Mouse (Mus musculus) heart, embryonic 16.5 days (tissue): Measurements from ENCODE around the gene Ivd. TPM values are rescaled to one million over a fixed set of nuclear protein-coding genes. Genes with fewer than 3 reads are reported as not detected.
A peak's percentile ranks its signal among the peaks of the same experiment; 100 is the strongest.

Experiments used
- ATAC-seq: fragments of 200-750 bp; cut with Nextera tagmentation; replicated peaks from 2 replicates; pipeline ENCODE4 v1.8.0; 2017; ENCODE audit warnings: moderate number of reproducible peaks; ENCODE audit not compliant: insufficient read depth, low FRiP score; ENCODE audit errors: extremely low read depth
- H3K27ac ChIP-seq: fragments of 300-500 bp; sonication (generic); 2 replicates; pipeline ENCODE4 v1.5.1; 2014; ENCODE audit warnings: mild to moderate bottlenecking, low read length, control low read depth, moderate library complexity
- H3K27me3 ChIP-seq: fragments of 300-500 bp; sonication (generic); 2 replicates; pipeline ENCODE4 v1.6.1; 2014; ENCODE audit warnings: low read length, mixed read lengths; ENCODE audit not compliant: control insufficient read depth, insufficient read depth
- H3K36me3 ChIP-seq: fragments of 300-500 bp; sonication (generic); 2 replicates; pipeline ENCODE4 v1.6.1; 2014; ENCODE audit not compliant: control insufficient read depth, insufficient read depth
- H3K4me1 ChIP-seq: fragments of 300-500 bp; sonication (generic); 2 replicates; pipeline ENCODE4 v1.6.1; 2014; ENCODE audit warnings: low read length, mixed read lengths; ENCODE audit not compliant: control insufficient read depth, insufficient read depth
- H3K4me2 ChIP-seq: fragments of 300-500 bp; sonication (generic); 2 replicates; pipeline ENCODE4 v1.6.1; 2014; ENCODE audit warnings: low read depth, mild to moderate bottlenecking, control low read depth, low read length
- H3K4me3 ChIP-seq: fragments of 300-500 bp; sonication (generic); 2 replicates; pipeline ENCODE4 v1.5.1; 2014; ENCODE audit warnings: mild to moderate bottlenecking, control low read depth, low read length
- H3K9ac ChIP-seq: fragments of 300-500 bp; sonication (generic); 2 replicates; pipeline ENCODE4 v1.6.1; 2014; ENCODE audit warnings: low read length, control low read depth
- H3K9me3 ChIP-seq: fragments of 300-500 bp; sonication (generic); replicated peaks from 2 replicates; pipeline ENCODE4 v1.6.1; 2016; ENCODE audit warnings: low read length; ENCODE audit not compliant: control insufficient read depth
- WGBS: fragments of 180-500 bp; shearing (Covaris S2); extraction: QIAGEN DNeasy Blood & Tissue Kit; methylation state at CpG from one replicate; pipeline ENCODE4 v1.1.7; 2014; 5-methylcytosine and 5-hydroxymethylcytosine counted together
- polyA plus RNA-seq: library from polyadenylated mRNA; unstranded; fragments of >200 nt; fragmentation: Nextera tagmentation; extraction: Ambion mirVana; gene quantifications from 2 replicates; pipeline ENCODE4 v1.2.1, GENCODE M21; 2015

Ivd gene
- polyA plus RNA-seq, 1 experiment from 2014 or later, result 97.4 TPM

DNA sequence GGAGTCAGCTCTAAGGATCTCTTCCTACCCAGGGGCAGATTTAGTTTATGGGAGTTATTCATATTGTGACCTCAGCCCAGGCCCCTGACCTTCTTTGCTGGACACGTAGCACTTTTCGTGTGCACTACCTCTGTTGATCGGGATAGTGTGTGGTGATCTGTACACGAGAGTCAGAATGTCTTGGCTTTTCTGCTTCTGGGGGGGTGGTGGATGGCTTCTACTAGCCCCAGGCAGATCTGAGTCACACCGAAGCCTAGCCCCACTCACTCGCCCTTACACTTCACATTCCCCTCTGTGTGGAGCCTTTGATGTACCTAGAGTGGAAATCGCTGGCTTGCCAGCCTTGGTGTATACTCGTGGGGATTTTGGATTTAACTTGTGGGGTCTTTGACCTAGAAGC, 51.0 kb downstream of the Ivd start:
- H3K36me3 ChIP-seq, result no peaks in the 10 kb centered on the region
- H3K4me1 ChIP-seq, result peaks cover 19% of the 10 kb centered on the region
- H3K27ac ChIP-seq, result no peak overlapping the region
- 76% methylated on average over 8 of the region's 8 CpGs for WGBS
- no peak for ATAC-seq
- H3K27me3 ChIP-seq, result no peaks in the 10 kb centered on the region
- H3K4me3 ChIP-seq, result no peak overlapping the region
- no peak overlapping the region for H3K9ac ChIP-seq
- no peaks in the 10 kb centered on the region for H3K9me3 ChIP-seq
- no peak overlapping the region for H3K4me2 ChIP-seq

GRCm38 (mm10) chr2:118913551-118914276, 52.0 kb downstream of the Ivd start:
- Histone ChIP-seq H3K4me3 (no peak overlapping the region), H3K4me2 (peak overlapping the region; percentile 24; the same call in 1 of the 2 replicates), H3K9me3 (no peaks in the 10 kb centered on the region), H3K27me3 (no peaks in the 10 kb centered on the region), H3K27ac (no peak overlapping the region), H3K36me3 (no peaks in the 10 kb centered on the region), H3K9ac (0 out of 2 replicates have a peak overlapping the region, but pooled peaks have one; percentile 34), H3K4me1 (peaks cover 19% of the 10 kb centered on the region)
- 46% methylated on average over 11 of the region's 11 CpGs for WGBS
- ATAC-seq, result no peak

DNA sequence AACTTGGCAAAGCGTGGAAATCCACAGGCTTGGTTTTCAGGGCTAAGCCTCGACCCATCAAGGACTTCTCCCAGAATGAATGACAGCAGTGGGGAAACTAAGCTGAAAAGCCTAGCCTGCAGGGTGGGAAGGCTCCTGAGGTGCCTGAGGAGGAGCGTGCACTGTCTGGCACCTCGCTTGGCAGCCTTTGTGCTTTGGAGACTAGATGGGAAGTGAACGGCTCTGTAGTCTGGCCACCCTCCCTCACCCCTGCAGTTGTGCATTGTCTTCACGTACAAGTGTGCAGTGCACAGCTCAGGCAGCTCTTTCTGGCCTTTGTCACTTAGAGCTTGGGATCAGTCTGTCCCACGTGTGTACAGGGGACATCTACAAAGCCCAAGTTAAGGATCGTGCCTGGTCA, 52.9 kb downstream of the Ivd start:
- Histone ChIP-seq H3K9ac (no peak overlapping the region), H3K36me3 (no peaks in the 10 kb centered on the region), H3K4me1 (peaks cover 19% of the 10 kb centered on the region), H3K27ac (no peak overlapping the region), H3K27me3 (no peaks in the 10 kb centered on the region), H3K4me2 (no peak overlapping the region), H3K4me3 (no peak overlapping the region), H3K9me3 (no peaks in the 10 kb centered on the region)
- ATAC-seq, result no peak
- WGBS, result 55% methylated on average over 8 of the region's 8 CpGs

DNA sequence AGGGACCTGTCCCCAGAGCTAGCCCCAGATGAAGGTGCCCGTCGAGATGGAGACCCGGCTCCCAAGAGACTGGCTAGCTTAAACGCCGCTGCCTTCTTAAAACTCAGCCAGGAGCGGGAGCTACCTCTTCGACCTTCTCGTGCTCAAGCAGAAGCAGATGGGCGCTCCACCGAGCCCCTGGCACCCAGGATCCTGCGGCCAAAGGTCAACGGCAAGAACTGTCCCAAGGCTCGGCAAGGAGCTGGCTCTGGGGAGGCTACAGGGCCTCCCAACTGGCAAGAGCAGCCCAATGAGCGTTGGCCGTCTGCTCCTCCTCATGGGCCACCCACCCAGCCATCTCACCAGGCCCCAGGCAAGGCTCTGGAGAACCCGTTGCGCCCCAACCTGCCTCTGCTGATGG, 54.7 kb downstream of the Ivd start:
- Histone ChIP-seq H3K27me3 (no peaks in the 10 kb centered on the region), H3K9ac (no peak overlapping the region), H3K4me3 (no peak overlapping the region), H3K4me1 (peaks cover 19% of the 10 kb centered on the region), H3K27ac (no peak overlapping the region), H3K36me3 (peaks cover 3% of the 10 kb centered on the region; the same call in 1 of the 2 replicates), H3K9me3 (no peaks in the 10 kb centered on the region), H3K4me2 (no peak overlapping the region)
- ATAC-seq, result no peak
- WGBS, result 92% methylated on average over 17 of the region's 17 CpGs

DNA sequence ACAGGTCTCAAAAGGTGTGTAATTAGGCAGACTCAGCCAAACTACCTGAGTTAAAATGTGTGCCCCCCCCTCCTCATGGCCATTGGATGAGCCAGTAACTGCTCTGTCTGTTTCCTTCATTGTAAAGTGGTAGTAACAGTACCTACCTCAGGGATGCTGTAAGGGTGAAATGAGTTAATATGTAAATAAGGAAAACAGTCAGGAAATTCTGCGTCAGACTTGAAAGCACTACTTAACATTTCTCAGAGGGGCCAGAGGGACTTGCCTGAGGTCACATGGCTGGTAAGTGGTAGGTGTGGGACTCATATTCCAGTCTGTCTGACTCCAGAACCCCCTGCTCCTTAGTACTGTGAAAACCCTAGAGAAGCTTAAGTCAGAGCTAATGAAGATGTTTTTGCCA, 56.8 kb downstream of the Ivd start:
- Histone ChIP-seq H3K27ac (no peak overlapping the region), H3K36me3 (peaks cover 7% of the 10 kb centered on the region), H3K9me3 (no peaks in the 10 kb centered on the region), H3K4me3 (no peak overlapping the region), H3K4me1 (peaks cover 16% of the 10 kb centered on the region), H3K9ac (no peak overlapping the region), H3K27me3 (no peaks in the 10 kb centered on the region), H3K4me2 (no peak overlapping the region)
- ATAC-seq, result no peak
- WGBS, result 54% methylated on average over 1 of the region's 1 CpGs

- Histone ChIP-seq H3K4me1 (peaks cover 4% of the 10 kb centered on the region), H3K27me3 (no peaks in the 10 kb centered on the region), H3K9me3 (no peaks in the 10 kb centered on the region), H3K4me3 (no peak overlapping the region), H3K27ac (no peak overlapping the region), H3K4me2 (no peak overlapping the region), H3K36me3 (peaks cover 7% of the 10 kb centered on the region), H3K9ac (no peak overlapping the region)
- WGBS, result 83% methylated on average over 3 of the region's 3 CpGs
- ATAC-seq, result no peak
Measured at GRCm38 (mm10) chr2:118920428-118920827, 58.7 kb downstream of the Ivd start.

DNA sequence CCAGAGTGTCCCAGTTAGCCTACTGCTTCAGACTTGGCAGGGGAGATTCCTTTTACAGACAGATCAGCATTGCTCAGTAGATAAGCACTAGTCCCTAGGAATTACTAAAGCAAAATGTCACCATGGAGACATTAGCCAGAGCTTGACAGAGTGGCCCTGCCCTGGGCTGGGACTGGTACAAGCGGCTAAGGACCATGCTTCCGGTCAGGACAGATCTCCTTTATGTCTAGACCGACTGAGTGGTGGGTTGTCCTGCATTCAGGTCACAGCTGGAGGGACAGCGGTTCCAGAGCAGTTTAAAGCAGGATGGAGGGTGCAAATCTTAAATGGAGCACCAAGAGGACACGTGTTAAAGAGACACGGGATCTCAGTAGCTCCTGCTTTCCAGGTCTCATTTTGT, 64.2 kb downstream of the Ivd start:
- no peaks in the 10 kb centered on the region for H3K9me3 ChIP-seq
- H3K27me3 ChIP-seq, result no peaks in the 10 kb centered on the region
- peak overlapping the region; percentile 51 for H3K27ac ChIP-seq
- peak overlapping the region; percentile 82 for H3K4me2 ChIP-seq
- peak overlapping the region; percentile 80 for H3K4me3 ChIP-seq
- peak overlapping the region; percentile 86 for H3K9ac ChIP-seq
- H3K4me1 ChIP-seq, result peaks cover 11% of the 10 kb centered on the region
- peaks cover 4% of the 10 kb centered on the region; the same call in 1 of the 2 replicates for H3K36me3 ChIP-seq
- ATAC-seq, result peak; percentile 33
- under 1% methylated on average over 6 of the region's 6 CpGs for WGBS

DNA sequence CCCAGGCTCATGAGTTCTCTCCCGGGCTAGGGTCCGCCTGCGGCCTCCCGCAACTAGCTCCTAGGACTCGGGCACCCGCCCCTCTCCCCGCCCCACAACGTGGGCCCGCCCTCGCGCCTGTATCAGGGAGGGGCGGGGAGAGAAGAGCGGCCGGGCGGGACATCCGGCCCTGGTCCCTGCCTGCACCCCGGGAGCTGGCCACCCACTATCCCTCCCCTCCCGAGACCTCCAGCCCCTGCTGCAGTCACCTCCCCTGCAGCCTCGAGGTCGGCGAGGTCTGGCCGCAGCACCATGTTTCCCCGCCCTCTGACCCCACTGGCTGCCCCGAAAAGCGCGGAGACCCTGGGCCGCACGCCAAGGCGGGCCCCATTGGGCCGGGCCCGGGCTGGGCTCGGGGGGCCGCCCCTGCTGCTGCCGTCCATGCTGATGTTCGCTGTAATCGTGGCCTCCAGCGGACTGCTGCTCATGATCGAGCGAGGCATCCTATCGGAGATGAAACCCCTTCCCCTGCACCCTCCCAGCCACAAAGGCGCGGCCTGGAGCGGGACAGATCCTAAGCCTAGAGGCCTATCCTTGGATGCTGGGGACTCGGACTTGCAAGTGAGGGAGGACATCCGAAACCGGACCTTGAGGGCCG, 64.7 kb downstream of the Ivd start, which contains the start of gene Chst14:
Gene Chst14, plus strand, starts transcription at position 136 of the 637 bp plus-strand sequence.
- Histone ChIP-seq H3K4me1 (peaks cover 11% of the 10 kb centered on the region), H3K36me3 (peaks cover 4% of the 10 kb centered on the region; the same call in 1 of the 2 replicates), H3K4me3 (peak within 1 kb of the TSS; percentile 80), H3K27me3 (no peaks in the 10 kb centered on the region), H3K4me2 (peak within 1 kb of the TSS; percentile 82), H3K27ac (peak within 1 kb of the TSS; percentile 67), H3K9me3 (no peaks in the 10 kb centered on the region), H3K9ac (peak within 1 kb of the TSS; percentile 86)
- ATAC-seq, result peak; percentile 96
- WGBS, result under 1% methylated on average over 41 of the region's 47 CpGs
